Mouse (Mus musculus) erythroblast, embryonic 14.5 days (primary cell): ENCODE measurements around the gene Rbp3.

ENCODE experiments used
- GATA1 ChIP-seq: IDR thresholded peaks from 2 replicates; pipeline ENCODE4 v1.6.1; 2012; ENCODE audit warnings: low read length, inconsistent platforms, mixed read lengths
- TAL1 ChIP-seq: IDR thresholded peaks from 3 replicates; pipeline ENCODE4 v1.6.1; 2012; ENCODE audit warnings: low read length, inconsistent platforms, mixed read lengths

DNA sequence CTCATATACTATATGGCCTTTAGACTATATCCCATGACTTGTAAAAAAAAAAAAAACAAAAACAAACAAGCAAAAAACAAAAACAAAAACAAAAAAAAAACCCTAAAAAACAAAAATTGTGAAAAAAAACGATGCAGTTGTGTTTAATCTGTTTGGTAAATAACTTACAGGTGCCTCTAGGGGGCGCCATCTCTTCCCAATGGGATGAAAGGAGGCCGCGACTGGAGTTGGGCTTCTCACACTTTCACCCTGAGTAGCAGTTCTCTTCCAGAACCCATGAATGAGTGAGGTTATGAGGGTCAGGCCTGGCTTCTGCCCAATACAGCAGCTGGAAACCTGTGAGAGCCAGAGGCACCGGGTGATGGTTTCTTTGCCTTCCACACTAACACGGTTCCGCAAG lies 11.9 kb downstream of the Rbp3 start:
- TF ChIP-seq GATA1 (no peak), TAL1 (no peak)
